Mouse (Mus musculus): ENCODE data around the gene Ipmk. TPM values are rescaled to one million over a fixed set of nuclear protein-coding genes. Genes with fewer than 3 reads are reported as not detected.
A peak's percentile ranks its signal among the peaks of the same experiment; 100 is the strongest.

Ipmk gene
- polyA plus RNA-seq, 1 experiment = 11.8 TPM

GRCm38 (mm10) chr10:71361836-71362562 is 14.4 kb downstream of the Ipmk start:
- TF ChIP-seq POLR2A (IDR thresholded peaks at IDR 0.05; ENCODE audit: low read depth, low read length) (no peak), CTCF (IDR thresholded peaks at IDR 0.05; ENCODE audit: borderline replicate concordance, insufficient read depth, low read length) (no peak)
- H3K27ac ChIP-seq (ENCODE audit: insufficient read depth, low read length) = no peak overlapping the region
- no peak overlapping the region for H3K4me3 ChIP-seq (ENCODE audit: insufficient read depth, low read length)
- H3K4me1 ChIP-seq (ENCODE audit: control insufficient read depth, insufficient read depth, low read length) = peaks cover 10% of the 10 kb centered on the region

GRCm38 (mm10) chr10:71363440-71363839 is 15.9 kb downstream of the Ipmk start:
- Histone ChIP-seq H3K4me3 (ENCODE audit: insufficient read depth, low read length) (no peak overlapping the region), H3K27ac (ENCODE audit: insufficient read depth, low read length) (peak overlapping the region; percentile 78), H3K4me1 (ENCODE audit: control insufficient read depth, insufficient read depth, low read length) (peaks cover 10% of the 10 kb centered on the region)
- TF ChIP-seq CTCF (IDR thresholded peaks at IDR 0.05; ENCODE audit: borderline replicate concordance, insufficient read depth, low read length) = no peak
- TF ChIP-seq POLR2A (IDR thresholded peaks at IDR 0.05; ENCODE audit: low read depth, low read length) = no peak

- TF ChIP-seq CTCF (IDR thresholded peaks at IDR 0.05; ENCODE audit: borderline replicate concordance, insufficient read depth, low read length) (no peak), POLR2A (IDR thresholded peaks at IDR 0.05; ENCODE audit: low read depth, low read length) (no peak)
- Histone ChIP-seq H3K4me3 (ENCODE audit: insufficient read depth, low read length) (no peak overlapping the region), H3K4me1 (ENCODE audit: control insufficient read depth, insufficient read depth, low read length) (peaks cover 10% of the 10 kb centered on the region), H3K27ac (ENCODE audit: insufficient read depth, low read length) (peak overlapping the region; percentile 78; the same call in 1 of the 2 replicates)
Measured at GRCm38 (mm10) chr10:71363858-71364257, 16.3 kb downstream of the Ipmk start.

- Histone ChIP-seq H3K4me1 (ENCODE audit: control insufficient read depth, insufficient read depth, low read length) (peaks cover 4% of the 10 kb centered on the region; the same call in 1 of the 2 replicates), H3K4me3 (ENCODE audit: insufficient read depth, low read length) (no peak overlapping the region), H3K27ac (ENCODE audit: insufficient read depth, low read length) (no peak overlapping the region)
- no peak for TF ChIP-seq POLR2A (IDR thresholded peaks at IDR 0.05; ENCODE audit: low read depth, low read length)
- TF ChIP-seq CTCF (IDR thresholded peaks at IDR 0.05; ENCODE audit: borderline replicate concordance, insufficient read depth, low read length) = no peak
Measured at GRCm38 (mm10) chr10:71368128-71368940, 20.8 kb downstream of the Ipmk start.

- Histone ChIP-seq H3K4me1 (ENCODE audit: control insufficient read depth, insufficient read depth, low read length) (no peaks in the 10 kb centered on the region; the same call in 1 of the 2 replicates), H3K27ac (ENCODE audit: insufficient read depth, low read length) (no peak overlapping the region), H3K4me3 (ENCODE audit: insufficient read depth, low read length) (no peak overlapping the region)
- no peak for TF ChIP-seq CTCF (IDR thresholded peaks at IDR 0.05; ENCODE audit: borderline replicate concordance, insufficient read depth, low read length)
- no peak for TF ChIP-seq POLR2A (IDR thresholded peaks at IDR 0.05; ENCODE audit: low read depth, low read length)
Measured at GRCm38 (mm10) chr10:71369466-71369865, 21.9 kb downstream of the Ipmk start.

GRCm38 (mm10) chr10:71371881-71372280 is 24.3 kb downstream of the Ipmk start:
- Histone ChIP-seq H3K4me1 (ENCODE audit: control insufficient read depth, insufficient read depth, low read length) (no peaks in the 10 kb centered on the region; the same call in 1 of the 2 replicates), H3K27ac (ENCODE audit: insufficient read depth, low read length) (no peak overlapping the region), H3K4me3 (ENCODE audit: insufficient read depth, low read length) (no peak overlapping the region)
- TF ChIP-seq CTCF (IDR thresholded peaks at IDR 0.05; ENCODE audit: borderline replicate concordance, insufficient read depth, low read length) (no peak), POLR2A (IDR thresholded peaks at IDR 0.05; ENCODE audit: low read depth, low read length) (no peak)

- Histone ChIP-seq H3K4me1 (ENCODE audit: control insufficient read depth, insufficient read depth, low read length) (no peaks in the 10 kb centered on the region; the same call in 1 of the 2 replicates), H3K4me3 (ENCODE audit: insufficient read depth, low read length) (no peak overlapping the region), H3K27ac (ENCODE audit: insufficient read depth, low read length) (no peak overlapping the region)
- TF ChIP-seq CTCF (IDR thresholded peaks at IDR 0.05; ENCODE audit: borderline replicate concordance, insufficient read depth, low read length) = no peak
- no peak for TF ChIP-seq POLR2A (IDR thresholded peaks at IDR 0.05; ENCODE audit: low read depth, low read length)
Measured at GRCm38 (mm10) chr10:71373706-71374105, 26.1 kb downstream of the Ipmk start.

GRCm38 (mm10) chr10:71376014-71376413 is 28.5 kb downstream of the Ipmk start:
- no peak overlapping the region for H3K4me3 ChIP-seq (ENCODE audit: insufficient read depth, low read length)
- no peak for TF ChIP-seq POLR2A (IDR thresholded peaks at IDR 0.05; ENCODE audit: low read depth, low read length)
- TF ChIP-seq CTCF (IDR thresholded peaks at IDR 0.05; ENCODE audit: borderline replicate concordance, insufficient read depth, low read length) = no peak
- no peak overlapping the region for H3K27ac ChIP-seq (ENCODE audit: insufficient read depth, low read length)
- no peaks in the 10 kb centered on the region; the same call in 1 of the 2 replicates for H3K4me1 ChIP-seq (ENCODE audit: control insufficient read depth, insufficient read depth, low read length)

GRCm38 (mm10) chr10:71380406-71380805 is 32.8 kb downstream of the Ipmk start:
- Histone ChIP-seq H3K4me1 (ENCODE audit: control insufficient read depth, insufficient read depth, low read length) (no peaks in the 10 kb centered on the region), H3K27ac (ENCODE audit: insufficient read depth, low read length) (no peak overlapping the region), H3K4me3 (ENCODE audit: insufficient read depth, low read length) (no peak overlapping the region)
- no peak for TF ChIP-seq CTCF (IDR thresholded peaks at IDR 0.05; ENCODE audit: borderline replicate concordance, insufficient read depth, low read length)
- no peak for TF ChIP-seq POLR2A (IDR thresholded peaks at IDR 0.05; ENCODE audit: low read depth, low read length)

All from embryonic fibroblast, embryonic 13.5 days (primary cell).